Mouse (Mus musculus): ENCODE measurements around the gene Gm26620.

DNA sequence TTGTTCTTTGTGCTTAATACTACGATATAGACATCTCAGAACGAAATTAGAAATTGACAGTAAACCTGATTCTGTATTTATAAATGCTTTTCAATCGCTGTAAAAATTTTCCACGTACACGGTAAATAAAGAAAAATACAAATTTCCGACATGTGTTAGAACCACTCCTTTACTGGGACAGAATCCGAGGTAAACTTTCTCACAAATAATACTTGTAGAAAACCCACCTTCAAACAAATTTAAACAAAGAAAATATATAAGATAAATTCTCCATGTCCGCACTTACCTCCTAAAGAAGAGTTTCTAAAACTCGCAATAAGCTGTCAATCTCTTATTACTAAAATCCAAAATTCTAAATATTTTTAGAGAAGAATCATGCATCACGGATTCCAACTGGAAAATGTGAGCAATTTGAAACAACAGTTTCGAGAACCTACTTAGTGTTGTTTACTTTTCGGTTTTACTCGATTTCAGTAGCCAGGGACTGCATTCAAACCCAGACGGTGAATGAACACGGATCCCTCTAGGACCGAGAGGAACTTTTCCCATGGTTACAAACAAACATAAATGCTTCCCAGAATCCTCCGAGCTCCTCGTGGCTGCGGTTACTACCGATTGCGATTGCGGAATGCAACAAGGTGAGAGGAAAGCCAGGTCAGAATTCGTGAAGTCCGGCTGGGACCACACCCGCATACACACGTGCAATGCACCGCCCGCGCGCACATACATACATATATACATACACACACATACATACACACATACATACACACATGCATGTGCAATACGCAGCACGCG, 16.6 kb upstream of the Gm26620 start:
- TF ChIP-seq CTCF (IDR thresholded peaks at IDR 0.05; ENCODE audit: control insufficient read depth, insufficient read depth, insufficient read length), result no peak
- TF ChIP-seq MYOG (IDR thresholded peaks at IDR 0.05; ENCODE audit: control insufficient read depth, extremely low read depth, insufficient read length), result no peak
